Mouse (Mus musculus): ENCODE data around the gene Zfp524.

- TF ChIP-seq CTCF (IDR thresholded peaks at IDR 0.05; ENCODE audit: low read depth) (no peak), EP300 (IDR thresholded peaks at IDR 0.05; ENCODE audit: low read depth) (no peak)
These were observed 30.8 kb downstream of the Zfp524 start for GRCm38 (mm10) chr7:5044981-5045380.
